Mouse (Mus musculus) stomach, postnatal 0 days (tissue): Measurements from ENCODE around the gene Gtf2i.

Source experiments
- CTCF ChIP-seq: IDR thresholded peaks from 2 replicates; pipeline ENCODE4 v1.5.1; 2016; ENCODE audit warnings: antibody characterized with exemption, low read depth, mild to moderate bottlenecking, moderate library complexity
- EP300 ChIP-seq: optimal IDR thresholded peaks from 2 replicates; pipeline ENCODE3; 2016; ENCODE audit warnings: antibody characterized with exemption

DNA sequence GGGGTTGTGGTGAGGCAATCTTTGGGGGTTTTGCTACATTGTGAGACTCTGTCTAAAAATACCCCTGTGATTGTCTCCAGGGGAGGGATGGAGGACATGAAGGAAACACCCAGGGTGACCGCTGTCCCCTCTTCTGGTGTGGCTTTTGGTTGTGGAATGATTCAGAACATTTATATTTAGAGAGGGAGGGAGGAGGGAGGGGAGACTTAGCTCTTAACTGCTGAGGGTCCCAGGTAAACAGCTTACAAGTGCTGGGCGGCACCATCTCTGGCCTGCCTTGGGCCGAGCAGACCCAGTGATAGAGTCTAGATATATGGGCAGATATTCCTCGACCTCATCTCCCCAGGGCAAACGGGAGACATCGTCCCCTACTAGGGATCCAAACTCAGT lies 86.3 kb downstream of the Gtf2i start:
- TF ChIP-seq CTCF (no peak), EP300 (no peak)
